Mouse (Mus musculus) megakaryocyte progenitor cell, adult 5-6 weeks (primary cell): ENCODE results near the gene Wrap73. TPM values are rescaled to one million over a fixed set of nuclear protein-coding genes. Genes with fewer than 3 reads are reported as not detected.

Source experiments
- ATAC-seq: replicated peaks from 2 replicates; pipeline ENCODE4 v1.8.0; 2016; ENCODE audit warnings: mild to moderate bottlenecking, moderate TSS enrichment, inconsistent platforms; ENCODE audit not compliant: poor library complexity
- total RNA-seq, 2 experiments: library from RNA; stranded (forward) in 1 of 2; stranded (reverse) in 1 of 2; fragments of 157-497, 149-512 nt in 1 of 2; fragments of 200-1000 nt in 1 of 2; gene quantifications; 2 replicates each; pipeline versions ENCODE4 v1.2.3 to v1.2.4; 2015 to 2017

The Wrap73 gene
- total RNA-seq, 2 experiments from 2014 or later, result 9.1 to 11.9 TPM

- no peak for ATAC-seq
These were observed 5.0 kb upstream of the Wrap73 start for GRCm38 (mm10) chr4:154137139-154137538.

- ATAC-seq, result 0 out of 2 replicates have a peak, but pooled peaks have one; percentile 4
These were observed 2.4 kb upstream of the Wrap73 start for GRCm38 (mm10) chr4:154139671-154140181.

DNA sequence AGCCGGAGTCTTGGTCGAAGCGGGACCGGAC is 2.2 kb upstream of the Wrap73 start, which contains the start of gene Trp73:
Gene Trp73, minus strand, starts transcription at position 27 of the 31 bp plus-strand sequence.
- no peak for ATAC-seq

GRCm38 (mm10) chr4:154140213-154141008 is 1.8 kb upstream of the Wrap73 start:
- no peak for ATAC-seq

DNA sequence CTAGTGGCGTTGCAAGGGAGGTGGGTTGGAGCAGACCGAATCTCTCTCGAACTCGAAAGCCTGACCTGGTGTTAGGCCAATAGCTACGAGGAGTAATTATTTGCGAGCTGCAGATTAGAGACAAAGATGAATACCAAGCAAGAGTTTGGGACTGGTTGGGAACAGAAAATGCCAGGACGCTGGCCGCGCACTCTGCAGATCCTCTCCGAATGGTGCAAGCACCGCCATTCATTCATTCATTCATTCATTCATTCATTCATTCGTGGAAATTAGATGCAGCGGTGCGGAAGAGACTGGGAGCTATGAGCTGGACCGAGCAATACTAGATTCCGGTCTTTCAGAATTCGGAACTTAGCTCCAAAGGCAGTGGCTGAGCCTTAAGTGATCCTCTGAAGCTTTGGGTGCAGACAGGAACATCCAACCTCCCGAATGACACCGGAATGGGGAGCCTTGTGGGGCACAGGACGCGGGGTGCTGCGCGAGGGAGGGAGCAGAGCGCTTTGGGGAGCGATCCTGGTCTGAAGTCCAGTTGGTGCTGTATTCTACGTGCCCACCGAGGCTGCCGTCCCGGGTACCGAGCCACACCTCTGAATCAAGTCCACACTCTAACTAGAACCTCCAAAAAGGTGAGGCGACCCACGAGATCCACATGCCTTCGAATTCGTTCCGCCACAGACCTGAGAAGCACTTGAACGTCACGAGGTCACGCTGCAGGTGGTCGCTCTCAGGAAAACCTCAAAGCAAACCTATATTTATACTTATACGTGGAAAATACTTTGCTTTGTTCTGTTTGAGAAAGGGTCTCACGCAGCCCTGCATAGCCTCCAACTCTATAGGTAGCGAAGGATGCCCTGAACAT is 934 bp upstream of the Wrap73 start:
- ATAC-seq, result no peak

DNA sequence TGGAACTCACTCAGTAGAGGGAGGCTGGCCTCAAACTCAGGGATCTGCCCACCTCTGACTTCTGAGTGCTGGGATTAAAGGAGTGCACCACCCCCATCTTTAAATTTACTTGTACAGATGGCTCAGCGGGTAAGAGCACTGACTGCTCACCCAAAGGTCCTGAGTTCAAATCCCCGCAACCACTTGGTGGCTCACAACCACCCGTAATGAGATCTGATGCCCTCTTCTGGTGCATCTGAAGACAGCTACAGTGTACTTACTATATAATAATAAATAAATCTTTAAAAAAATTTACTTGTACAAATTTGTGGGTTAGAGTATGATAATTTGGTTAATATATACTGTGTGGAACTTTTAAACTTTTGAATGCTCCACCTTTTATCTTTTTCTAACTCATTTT is 2.5 kb downstream of the Wrap73 start:
- no peak for ATAC-seq

GRCm38 (mm10) chr4:154146342-154146741 is 4.2 kb downstream of the Wrap73 start:
- no peak for ATAC-seq

DNA sequence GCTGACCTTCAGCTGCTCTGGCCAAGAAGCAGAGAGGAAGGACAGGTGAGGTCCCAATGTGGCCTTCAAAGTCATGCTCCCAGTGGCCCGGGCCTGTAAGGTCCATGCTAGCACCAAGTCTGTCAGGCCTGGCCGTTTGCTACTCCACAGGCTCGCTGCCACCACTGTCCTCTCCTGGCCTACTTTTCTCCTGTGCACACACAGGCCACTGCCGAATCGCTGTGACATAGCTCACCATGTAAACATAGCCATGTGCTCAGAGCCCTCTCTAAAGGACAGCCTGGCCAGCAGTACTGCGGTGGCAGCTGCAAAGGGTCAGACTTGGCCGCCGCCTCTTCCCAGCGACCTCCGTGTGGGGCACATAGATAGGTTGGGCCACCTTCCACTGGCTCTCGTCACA is 11.9 kb downstream of the Wrap73 start:
- no peak for ATAC-seq

DNA sequence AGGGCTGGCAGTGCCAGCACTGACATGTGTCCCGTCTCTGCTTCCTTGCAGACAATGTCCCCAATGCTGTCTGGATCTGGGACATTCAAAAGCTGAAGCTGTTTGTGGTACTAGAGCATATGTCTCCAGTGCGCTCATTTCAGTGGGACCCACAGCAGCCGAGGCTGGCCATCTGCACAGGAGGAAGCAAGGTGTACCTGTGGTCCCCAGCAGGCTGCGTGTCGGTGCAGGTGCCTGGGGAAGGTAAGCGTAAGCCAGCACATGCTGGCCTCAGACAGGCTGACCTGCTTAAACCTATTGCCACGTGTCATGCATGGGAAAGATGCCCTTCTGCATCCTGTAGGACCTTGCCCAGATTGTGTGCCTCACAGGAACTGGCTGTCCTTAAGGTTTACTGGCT is 13.9 kb downstream of the Wrap73 start:
- ATAC-seq, result no peak

DNA sequence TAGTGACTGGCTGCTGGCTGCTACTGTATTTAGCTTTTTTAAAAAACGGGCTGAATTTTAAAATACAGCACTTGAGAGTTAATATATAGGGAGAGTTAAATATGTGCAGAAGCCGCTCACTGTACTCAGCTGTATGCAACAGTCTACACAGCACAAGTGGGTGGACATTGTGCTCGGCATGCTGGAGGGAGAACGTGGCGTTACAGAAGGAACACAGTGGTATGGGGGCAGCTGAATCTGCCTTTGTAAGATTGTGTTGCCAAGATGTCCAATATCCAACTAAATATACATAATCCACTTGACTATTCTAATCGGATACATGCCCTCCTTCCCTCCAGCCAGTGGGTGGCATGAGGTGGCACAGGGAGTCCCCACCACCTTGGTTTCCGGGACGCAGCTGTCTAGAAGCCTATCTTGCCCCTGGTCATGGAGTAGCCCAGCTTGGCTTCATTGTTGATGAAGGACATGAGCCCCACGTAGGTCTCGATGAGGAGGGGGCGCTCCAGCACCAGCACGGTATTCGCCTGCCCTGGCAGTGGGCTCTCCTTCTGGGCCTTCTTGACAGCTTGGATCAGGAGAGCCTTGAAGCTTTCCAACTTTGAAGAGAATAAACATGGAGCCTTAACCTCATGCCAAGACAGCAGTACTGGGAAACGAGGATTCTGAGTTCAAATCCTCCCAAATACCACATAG is 15.9 kb downstream of the Wrap73 start:
- ATAC-seq, result no peak

GRCm38 (mm10) chr4:154159002-154159401 is 16.8 kb downstream of the Wrap73 start:
- peak; percentile 63 for ATAC-seq

- no peak for ATAC-seq
These were observed 17.9 kb downstream of the Wrap73 start for GRCm38 (mm10) chr4:154159961-154160537.

GRCm38 (mm10) chr4:154160538-154161390 is 18.6 kb downstream of the Wrap73 start, which contains the start of gene Tprgl:
Tprgl (minus strand) TSS chr4:154160666.
- peak; percentile 79 for ATAC-seq

GRCm38 (mm10) chr4:154163296-154163695 is 21.1 kb downstream of the Wrap73 start:
- peak; percentile 24 for ATAC-seq

DNA sequence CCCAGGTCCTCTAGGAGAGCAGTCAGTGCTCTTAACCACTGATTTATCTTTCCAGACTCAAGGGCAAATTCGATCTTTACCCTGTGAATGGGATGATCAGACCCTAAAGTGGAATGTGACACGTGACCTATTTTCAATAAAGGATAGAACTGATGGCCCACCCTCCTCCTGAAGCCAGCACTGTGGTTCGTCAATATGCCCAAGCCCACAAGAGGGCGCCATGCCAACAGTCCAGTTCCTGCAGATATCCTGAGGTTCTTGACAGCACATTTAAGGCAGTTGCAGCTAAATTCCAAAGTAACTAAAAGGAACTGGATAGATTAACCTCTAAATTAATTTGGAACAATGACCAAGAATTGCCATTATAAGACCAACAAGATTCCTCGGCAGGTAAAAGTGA is 24.9 kb downstream of the Wrap73 start:
- peak; percentile 55; the same call in 1 of the 2 replicates for ATAC-seq

GRCm38 (mm10) chr4:154170021-154170420 is 27.8 kb downstream of the Wrap73 start:
- ATAC-seq, result no peak

- 0 out of 2 replicates have a peak, but pooled peaks have one; percentile 19 for ATAC-seq
These were observed 28.5 kb downstream of the Wrap73 start, which contains the start of gene Megf6 for GRCm38 (mm10) chr4:154170506-154171150. Megf6 (plus strand) TSS chr4:154170730.

DNA sequence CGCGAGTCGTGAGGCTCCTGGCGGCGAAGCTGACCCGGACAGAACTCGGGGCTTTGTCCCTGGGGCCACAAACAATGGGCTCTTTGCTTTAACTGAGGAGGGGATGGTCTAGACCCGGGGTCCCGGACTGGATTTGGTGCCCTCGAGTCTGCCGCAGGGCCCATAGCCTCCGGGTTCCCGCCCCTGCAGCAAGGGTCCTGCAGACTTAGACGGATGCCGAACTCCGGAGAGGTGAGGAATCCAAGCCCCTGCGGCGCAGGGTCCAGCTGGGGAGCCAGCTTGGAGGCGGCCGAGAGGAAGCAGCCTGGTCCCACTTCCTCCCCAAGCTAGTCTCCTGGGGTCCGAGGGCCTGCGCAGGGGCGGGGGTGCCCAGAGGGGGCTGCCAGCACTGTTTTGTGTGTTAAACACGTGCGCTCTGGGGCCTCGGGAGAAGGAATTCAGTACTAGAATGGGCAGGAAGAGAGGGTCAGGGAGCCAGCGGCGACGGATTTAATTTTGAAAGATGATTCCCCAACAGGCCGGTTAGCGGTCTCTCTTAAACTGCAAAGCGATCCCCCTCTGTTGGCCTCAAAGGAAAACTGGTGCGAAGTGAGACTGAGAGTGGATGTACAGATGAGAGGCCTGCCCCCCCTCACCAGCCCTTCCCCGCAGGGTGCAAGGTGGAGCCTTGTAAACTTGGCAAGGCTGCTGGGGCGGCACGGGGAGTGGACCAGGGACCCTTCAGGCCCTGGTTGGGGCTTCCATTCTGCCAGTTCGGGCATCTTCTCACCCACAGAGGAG is 29.2 kb downstream of the Wrap73 start:
- ATAC-seq, result no peak
